ENCODE assay signal across 1 mouse cellular context in the genomic region with DNA sequence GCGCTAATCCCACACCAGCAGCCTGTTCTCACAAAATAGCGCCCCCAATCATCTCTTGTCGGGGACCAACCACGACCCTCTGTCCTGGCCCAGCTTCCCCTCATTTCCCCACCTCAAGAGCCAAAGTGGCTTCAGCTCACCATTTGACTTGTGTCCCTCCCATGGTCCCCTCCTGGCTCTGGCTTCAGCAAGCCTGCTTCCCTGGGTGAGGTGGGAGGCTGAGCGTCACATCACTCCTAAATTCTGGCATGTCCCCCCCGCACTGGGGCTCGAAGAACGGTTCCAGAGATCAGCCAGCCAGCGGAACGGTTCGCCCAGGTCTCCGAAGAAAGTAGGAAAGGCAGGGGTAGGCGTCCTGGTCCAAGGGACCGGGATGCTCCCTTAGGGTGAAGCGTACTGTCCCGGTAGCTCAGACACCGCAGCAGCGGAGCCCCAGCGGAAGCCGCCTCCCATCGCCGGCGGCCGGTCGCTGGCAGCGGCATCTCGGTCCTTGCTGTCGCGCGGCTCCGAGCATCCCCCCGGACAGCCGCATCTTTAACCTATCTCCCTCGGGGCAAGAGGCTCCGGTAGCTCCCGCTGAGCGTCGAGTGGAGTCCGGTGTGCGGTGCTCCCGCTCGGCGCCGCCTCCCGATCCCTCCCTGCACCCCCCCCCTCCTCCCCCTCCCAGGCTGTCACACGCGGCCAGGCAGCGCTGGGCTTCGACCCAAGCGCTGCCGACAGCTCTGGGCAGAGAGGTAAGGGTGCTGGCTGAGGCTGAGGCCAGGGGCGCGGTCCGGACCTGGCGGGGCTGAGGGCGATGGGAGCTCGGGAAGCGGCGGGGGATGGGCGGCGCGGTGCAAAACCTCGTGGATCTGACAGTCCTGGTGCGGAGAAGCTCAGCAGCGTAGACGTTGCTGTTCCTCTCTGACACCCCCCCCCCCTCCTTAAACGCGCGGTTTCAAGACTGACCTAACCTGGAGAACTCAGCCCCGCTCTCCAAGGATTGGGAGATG.
TF ChIP-seq lines count a peak whose summit lies in the region.

No protein-coding gene starts in this region.

TF ChIP-seq in C2C12, 6 proteins besides CTCF, POLR2A, EP300 and RAD21:
- TF ChIP-seq CEBPB (IDR thresholded peaks at IDR 0.05; ENCODE audit: low read depth) (no peak), MAX (IDR thresholded peaks at IDR 0.05) (no peak)
